Mouse (Mus musculus): ENCODE results near the gene Hoxb9. TPM values are rescaled to one million over a fixed set of nuclear protein-coding genes. Genes with fewer than 3 reads are reported as not detected.

Hoxb9 gene
- polyA plus RNA-seq (2012; rRNA removed), result not detected in 2 replicates

DNA sequence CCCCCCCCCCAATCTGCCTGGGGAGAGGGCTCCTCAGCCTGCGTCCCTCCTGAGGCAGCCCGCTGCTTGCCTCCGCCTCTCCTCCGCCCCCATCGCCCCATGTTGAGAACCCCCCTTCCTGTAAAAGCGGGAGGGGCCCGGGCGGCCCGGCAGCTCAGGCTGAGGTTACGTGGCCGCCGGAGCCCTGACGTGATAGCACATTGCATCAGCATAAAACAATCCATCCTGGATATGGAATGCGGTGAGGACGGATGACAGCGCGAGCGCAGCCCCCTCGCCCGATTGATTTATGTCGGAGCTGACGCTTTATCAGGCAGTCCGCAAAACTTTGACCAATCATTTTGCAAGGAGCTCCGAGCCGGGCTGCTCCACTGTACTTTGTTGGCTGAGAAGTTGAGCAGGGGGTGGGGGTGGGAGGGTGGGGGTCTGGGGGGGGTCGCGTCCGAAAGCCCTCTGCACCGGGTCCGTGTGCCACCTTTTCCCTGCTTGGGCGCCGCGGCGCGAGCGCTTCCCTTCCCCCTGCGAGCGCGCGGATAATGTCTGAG, at the start of gene Hoxb9:
TSS of gene Hoxb9 (plus strand) at position 462 of the 545 bp plus-strand sequence.
- Histone ChIP-seq H3K27ac (ENCODE audit: insufficient read depth, low read length) (no peak within 1 kb of the TSS), H3K4me3 (ENCODE audit: insufficient read depth, low read length) (no peak within 1 kb of the TSS), H3K4me1 (ENCODE audit: control insufficient read depth, insufficient read depth, low read length) (no peaks in the 10 kb centered on the region)
- TF ChIP-seq CTCF (IDR thresholded peaks at IDR 0.05; ENCODE audit: extremely low read depth, insufficient read depth, low read length), result no peak
- TF ChIP-seq POLR2A (IDR thresholded peaks at IDR 0.05; ENCODE audit: extremely low read depth, insufficient read depth, low read length), result no peak

- TF ChIP-seq POLR2A (IDR thresholded peaks at IDR 0.05; ENCODE audit: extremely low read depth, insufficient read depth, low read length), result no peak
- TF ChIP-seq CTCF (IDR thresholded peaks at IDR 0.05; ENCODE audit: extremely low read depth, insufficient read depth, low read length), result no peak
Measured at GRCm38 (mm10) chr11:96223813-96224212, 47.4 kb upstream of the Hoxb9 start.

GRCm38 (mm10) chr11:96227676-96228075, 43.6 kb upstream of the Hoxb9 start:
- H3K4me1 ChIP-seq (ENCODE audit: control insufficient read depth, insufficient read depth, low read length), result no peaks in the 10 kb centered on the region
- TF ChIP-seq CTCF (IDR thresholded peaks at IDR 0.05; ENCODE audit: extremely low read depth, insufficient read depth, low read length) (no peak), POLR2A (IDR thresholded peaks at IDR 0.05; ENCODE audit: extremely low read depth, insufficient read depth, low read length) (no peak)
- no peak overlapping the region for H3K27ac ChIP-seq (ENCODE audit: insufficient read depth, low read length)
- no peak overlapping the region for H3K4me3 ChIP-seq (ENCODE audit: insufficient read depth, low read length)

More at GRCm38 (mm10) chr11:96223813-96224212, 47.4 kb upstream of the Hoxb9 start:
- Histone ChIP-seq H3K4me3 (ENCODE audit: insufficient read depth, low read length) (no peak overlapping the region), H3K4me1 (ENCODE audit: control insufficient read depth, insufficient read depth, low read length) (no peaks in the 10 kb centered on the region), H3K27ac (ENCODE audit: insufficient read depth, low read length) (no peak overlapping the region)

GRCm38 (mm10) chr11:96234906-96235305, 36.4 kb upstream of the Hoxb9 start:
- Histone ChIP-seq H3K27ac (ENCODE audit: insufficient read depth, low read length) (no peak overlapping the region), H3K4me1 (ENCODE audit: control insufficient read depth, insufficient read depth, low read length) (no peaks in the 10 kb centered on the region), H3K4me3 (ENCODE audit: insufficient read depth, low read length) (no peak overlapping the region)
- TF ChIP-seq POLR2A (IDR thresholded peaks at IDR 0.05; ENCODE audit: extremely low read depth, insufficient read depth, low read length) (no peak), CTCF (IDR thresholded peaks at IDR 0.05; ENCODE audit: extremely low read depth, insufficient read depth, low read length) (peak; percentile 49; the same call in 1 of the 2 replicates)

GRCm38 (mm10) chr11:96240211-96240610, 31.0 kb upstream of the Hoxb9 start:
- Histone ChIP-seq H3K27ac (ENCODE audit: insufficient read depth, low read length) (no peak overlapping the region), H3K4me3 (ENCODE audit: insufficient read depth, low read length) (no peak overlapping the region), H3K4me1 (ENCODE audit: control insufficient read depth, insufficient read depth, low read length) (no peaks in the 10 kb centered on the region)
- TF ChIP-seq POLR2A (IDR thresholded peaks at IDR 0.05; ENCODE audit: extremely low read depth, insufficient read depth, low read length) (no peak), CTCF (IDR thresholded peaks at IDR 0.05; ENCODE audit: extremely low read depth, insufficient read depth, low read length) (peak; percentile 82)

DNA sequence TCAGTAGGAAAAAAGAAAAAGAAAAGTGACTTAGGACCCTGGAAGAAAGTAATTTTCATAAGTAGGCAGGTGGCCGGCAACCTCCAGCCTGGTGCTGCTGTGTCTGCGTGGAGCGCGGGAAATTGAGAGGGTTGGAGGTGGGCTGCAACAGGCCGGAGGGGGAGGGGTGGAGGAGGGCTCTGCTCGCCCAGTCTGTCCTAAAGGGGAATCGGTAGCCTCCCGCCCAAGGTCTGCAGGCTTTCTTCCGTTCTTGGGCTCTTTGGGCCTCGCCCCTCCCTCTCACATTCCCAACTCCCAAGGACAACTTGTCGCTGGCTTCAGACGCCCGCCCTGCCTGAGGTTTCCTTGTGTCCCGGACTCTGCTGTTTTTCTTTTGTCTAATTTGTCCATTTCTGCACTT, 20.4 kb upstream of the Hoxb9 start:
- no peak overlapping the region for H3K27ac ChIP-seq (ENCODE audit: insufficient read depth, low read length)
- no peak overlapping the region for H3K4me3 ChIP-seq (ENCODE audit: insufficient read depth, low read length)
- H3K4me1 ChIP-seq (ENCODE audit: control insufficient read depth, insufficient read depth, low read length), result no peaks in the 10 kb centered on the region
- no peak for TF ChIP-seq CTCF (IDR thresholded peaks at IDR 0.05; ENCODE audit: extremely low read depth, insufficient read depth, low read length)
- no peak for TF ChIP-seq POLR2A (IDR thresholded peaks at IDR 0.05; ENCODE audit: extremely low read depth, insufficient read depth, low read length)

GRCm38 (mm10) chr11:96251480-96252031, 19.7 kb upstream of the Hoxb9 start:
- Histone ChIP-seq H3K4me1 (ENCODE audit: control insufficient read depth, insufficient read depth, low read length) (no peaks in the 10 kb centered on the region), H3K4me3 (ENCODE audit: insufficient read depth, low read length) (no peak overlapping the region), H3K27ac (ENCODE audit: insufficient read depth, low read length) (no peak overlapping the region)
- TF ChIP-seq CTCF (IDR thresholded peaks at IDR 0.05; ENCODE audit: extremely low read depth, insufficient read depth, low read length), result no peak
- TF ChIP-seq POLR2A (IDR thresholded peaks at IDR 0.05; ENCODE audit: extremely low read depth, insufficient read depth, low read length), result no peak

GRCm38 (mm10) chr11:96252541-96253120, 18.6 kb upstream of the Hoxb9 start:
- no peak overlapping the region for H3K27ac ChIP-seq (ENCODE audit: insufficient read depth, low read length)
- no peak overlapping the region for H3K4me3 ChIP-seq (ENCODE audit: insufficient read depth, low read length)
- no peaks in the 10 kb centered on the region for H3K4me1 ChIP-seq (ENCODE audit: control insufficient read depth, insufficient read depth, low read length)
- TF ChIP-seq CTCF (IDR thresholded peaks at IDR 0.05; ENCODE audit: extremely low read depth, insufficient read depth, low read length), result no peak
- no peak for TF ChIP-seq POLR2A (IDR thresholded peaks at IDR 0.05; ENCODE audit: extremely low read depth, insufficient read depth, low read length)

DNA sequence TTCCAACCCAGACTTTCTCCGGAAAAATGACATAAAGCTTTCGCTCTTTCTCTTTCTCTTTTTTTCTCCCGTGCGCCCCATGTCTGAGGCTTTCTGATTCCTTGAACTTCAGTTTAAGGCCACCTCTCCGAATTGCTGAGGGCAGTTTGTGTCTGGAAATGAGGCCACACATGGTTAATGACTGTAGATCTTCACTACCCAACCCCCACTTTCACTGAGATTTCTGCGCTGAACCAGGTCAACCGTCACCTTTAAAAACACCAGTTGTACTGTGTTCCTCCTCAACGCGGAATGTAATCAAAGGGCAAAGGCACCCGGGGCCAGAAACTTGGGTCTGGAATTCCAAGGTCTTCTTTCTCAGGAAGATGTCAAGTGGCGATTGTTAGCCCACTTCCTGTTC, 17.0 kb upstream of the Hoxb9 start:
- H3K27ac ChIP-seq (ENCODE audit: insufficient read depth, low read length), result no peak overlapping the region
- no peaks in the 10 kb centered on the region for H3K4me1 ChIP-seq (ENCODE audit: control insufficient read depth, insufficient read depth, low read length)
- TF ChIP-seq CTCF (IDR thresholded peaks at IDR 0.05; ENCODE audit: extremely low read depth, insufficient read depth, low read length) (no peak), POLR2A (IDR thresholded peaks at IDR 0.05; ENCODE audit: extremely low read depth, insufficient read depth, low read length) (no peak)
- no peak overlapping the region for H3K4me3 ChIP-seq (ENCODE audit: insufficient read depth, low read length)

Measured in cortical plate, adult 2 months (tissue).